Mouse (Mus musculus): ENCODE measurements around the gene Atp5g3. TPM values are rescaled to one million over a fixed set of nuclear protein-coding genes. Genes with fewer than 3 reads are reported as not detected.

Atp5g3 gene
- polyA plus RNA-seq, 1 experiment from 2014 or later = 3,111 TPM

- no peak overlapping the region for H3K27ac ChIP-seq (replicated peaks in 1 of 2; ENCODE audit: control insufficient read depth in 1 of 2, insufficient read depth in 1 of 2, low read depth in 2 of 2, low read length in 2 of 2)
- no peak overlapping the region for H3K9ac ChIP-seq (ENCODE audit: low read length)
- no peaks in the 10 kb centered on the region for H3K9me3 ChIP-seq (ENCODE audit: control insufficient read depth, low read length)
- H3K36me3 ChIP-seq (ENCODE audit: control insufficient read depth, insufficient read depth, low read length) = no peaks in the 10 kb centered on the region
- no peak overlapping the region for H3K4me3 ChIP-seq (ENCODE audit: control insufficient read depth in 1 of 2, insufficient read depth in 1 of 2, low read depth in 1 of 2, low read length in 2 of 2)
- 82% methylated on average over 7 of the region's 7 CpGs for WGBS
- H3K4me1 ChIP-seq (ENCODE audit: control insufficient read depth in 2 of 2, insufficient read depth in 2 of 2, low read length in 2 of 2) = no peaks in the 10 kb centered on the region
- no peak overlapping the region for H3K4me2 ChIP-seq (ENCODE audit: low read length)
- ATAC-seq (ENCODE audit: insufficient number of reproducible peaks, insufficient read depth, low FRiP score, low read depth) = no peak
- no peaks in the 10 kb centered on the region for H3K27me3 ChIP-seq (ENCODE audit: control insufficient read depth, insufficient read depth, low read length)
Observed at GRCm38 (mm10) chr2:73940471-73940870, 29.3 kb upstream of the Atp5g3 start.

GRCm38 (mm10) chr2:73938896-73939295 lies 27.8 kb upstream of the Atp5g3 start:
- WGBS = 79% methylated on average over 2 of the region's 2 CpGs
- H3K27me3 ChIP-seq (ENCODE audit: control insufficient read depth, insufficient read depth, low read length) = no peaks in the 10 kb centered on the region

GRCm38 (mm10) chr2:73932676-73933313 lies 21.7 kb upstream of the Atp5g3 start:
- Histone ChIP-seq H3K9me3 (ENCODE audit: control insufficient read depth, low read length) (no peaks in the 10 kb centered on the region), H3K27me3 (ENCODE audit: control insufficient read depth, insufficient read depth, low read length) (no peaks in the 10 kb centered on the region), H3K36me3 (ENCODE audit: control insufficient read depth, insufficient read depth, low read length) (no peaks in the 10 kb centered on the region), H3K27ac (replicated peaks in 1 of 2; ENCODE audit: control insufficient read depth in 1 of 2, insufficient read depth in 1 of 2, low read depth in 2 of 2, low read length in 2 of 2) (no peak overlapping the region), H3K4me1 (ENCODE audit: control insufficient read depth in 2 of 2, insufficient read depth in 2 of 2, low read length in 2 of 2) (no peaks in the 10 kb centered on the region), H3K4me3 (ENCODE audit: control insufficient read depth in 1 of 2, insufficient read depth in 1 of 2, low read depth in 1 of 2, low read length in 2 of 2) (no peak overlapping the region), H3K9ac (ENCODE audit: low read length) (no peak overlapping the region), H3K4me2 (ENCODE audit: low read length) (no peak overlapping the region)
- no peak for ATAC-seq (ENCODE audit: insufficient number of reproducible peaks, insufficient read depth, low FRiP score, low read depth)
- WGBS = 70% methylated on average over 8 of the region's 8 CpGs

More at GRCm38 (mm10) chr2:73938896-73939295, 27.8 kb upstream of the Atp5g3 start:
- H3K4me3 ChIP-seq (ENCODE audit: control insufficient read depth in 1 of 2, insufficient read depth in 1 of 2, low read depth in 1 of 2, low read length in 2 of 2) = no peak overlapping the region
- no peak overlapping the region for H3K9ac ChIP-seq (ENCODE audit: low read length)
- H3K27ac ChIP-seq (replicated peaks in 1 of 2; ENCODE audit: control insufficient read depth in 1 of 2, insufficient read depth in 1 of 2, low read depth in 2 of 2, low read length in 2 of 2) = no peak overlapping the region
- no peaks in the 10 kb centered on the region for H3K36me3 ChIP-seq (ENCODE audit: control insufficient read depth, insufficient read depth, low read length)
- H3K4me1 ChIP-seq (ENCODE audit: control insufficient read depth in 2 of 2, insufficient read depth in 2 of 2, low read length in 2 of 2) = no peaks in the 10 kb centered on the region
- no peak for ATAC-seq (ENCODE audit: insufficient number of reproducible peaks, insufficient read depth, low FRiP score, low read depth)
- H3K9me3 ChIP-seq (ENCODE audit: control insufficient read depth, low read length) = no peaks in the 10 kb centered on the region
- H3K4me2 ChIP-seq (ENCODE audit: low read length) = no peak overlapping the region

GRCm38 (mm10) chr2:73927711-73928110 lies 16.6 kb upstream of the Atp5g3 start:
- Histone ChIP-seq H3K9me3 (ENCODE audit: control insufficient read depth, low read length) (no peaks in the 10 kb centered on the region), H3K4me2 (ENCODE audit: low read length) (no peak overlapping the region), H3K4me3 (ENCODE audit: control insufficient read depth in 1 of 2, insufficient read depth in 1 of 2, low read depth in 1 of 2, low read length in 2 of 2) (no peak overlapping the region), H3K27ac (replicated peaks in 1 of 2; ENCODE audit: control insufficient read depth in 1 of 2, insufficient read depth in 1 of 2, low read depth in 2 of 2, low read length in 2 of 2) (no peak overlapping the region), H3K4me1 (ENCODE audit: control insufficient read depth in 2 of 2, insufficient read depth in 2 of 2, low read length in 2 of 2) (no peaks in the 10 kb centered on the region), H3K9ac (ENCODE audit: low read length) (no peak overlapping the region), H3K27me3 (ENCODE audit: control insufficient read depth, insufficient read depth, low read length) (no peaks in the 10 kb centered on the region), H3K36me3 (ENCODE audit: control insufficient read depth, insufficient read depth, low read length) (no peaks in the 10 kb centered on the region)
- ATAC-seq (ENCODE audit: insufficient number of reproducible peaks, insufficient read depth, low FRiP score, low read depth) = no peak

GRCm38 (mm10) chr2:73925539-73925938 lies 14.4 kb upstream of the Atp5g3 start:
- Histone ChIP-seq H3K27ac (replicated peaks in 1 of 2; ENCODE audit: control insufficient read depth in 1 of 2, insufficient read depth in 1 of 2, low read depth in 2 of 2, low read length in 2 of 2) (no peak overlapping the region), H3K4me1 (ENCODE audit: control insufficient read depth in 2 of 2, insufficient read depth in 2 of 2, low read length in 2 of 2) (no peaks in the 10 kb centered on the region), H3K9me3 (ENCODE audit: control insufficient read depth, low read length) (no peaks in the 10 kb centered on the region), H3K9ac (ENCODE audit: low read length) (no peak overlapping the region), H3K4me2 (ENCODE audit: low read length) (no peak overlapping the region), H3K36me3 (ENCODE audit: control insufficient read depth, insufficient read depth, low read length) (no peaks in the 10 kb centered on the region), H3K4me3 (ENCODE audit: control insufficient read depth in 1 of 2, insufficient read depth in 1 of 2, low read depth in 1 of 2, low read length in 2 of 2) (no peak overlapping the region), H3K27me3 (ENCODE audit: control insufficient read depth, insufficient read depth, low read length) (no peaks in the 10 kb centered on the region)
- ATAC-seq (ENCODE audit: insufficient number of reproducible peaks, insufficient read depth, low FRiP score, low read depth) = no peak
- 75% methylated on average over 3 of the region's 3 CpGs for WGBS

GRCm38 (mm10) chr2:73925089-73925488 lies 14.0 kb upstream of the Atp5g3 start:
- Histone ChIP-seq H3K9ac (ENCODE audit: low read length) (no peak overlapping the region), H3K36me3 (ENCODE audit: control insufficient read depth, insufficient read depth, low read length) (no peaks in the 10 kb centered on the region), H3K9me3 (ENCODE audit: control insufficient read depth, low read length) (no peaks in the 10 kb centered on the region), H3K4me3 (ENCODE audit: control insufficient read depth in 1 of 2, insufficient read depth in 1 of 2, low read depth in 1 of 2, low read length in 2 of 2) (no peak overlapping the region), H3K27me3 (ENCODE audit: control insufficient read depth, insufficient read depth, low read length) (no peaks in the 10 kb centered on the region), H3K27ac (replicated peaks in 1 of 2; ENCODE audit: control insufficient read depth in 1 of 2, insufficient read depth in 1 of 2, low read depth in 2 of 2, low read length in 2 of 2) (no peak overlapping the region), H3K4me2 (ENCODE audit: low read length) (no peak overlapping the region), H3K4me1 (ENCODE audit: control insufficient read depth in 2 of 2, insufficient read depth in 2 of 2, low read length in 2 of 2) (0 out of 4 replicates have a peak, but pooled peaks cover 0 to 2% of the 10 kb centered on the region in 2 experiments)
- no peak for ATAC-seq (ENCODE audit: insufficient number of reproducible peaks, insufficient read depth, low FRiP score, low read depth)
- WGBS = 17% methylated on average over 5 of the region's 5 CpGs

- no peak overlapping the region for H3K27ac ChIP-seq (replicated peaks in 1 of 2; ENCODE audit: control insufficient read depth in 1 of 2, insufficient read depth in 1 of 2, low read depth in 2 of 2, low read length in 2 of 2)
- H3K9ac ChIP-seq (ENCODE audit: low read length) = no peak overlapping the region
- no peak overlapping the region for H3K4me3 ChIP-seq (ENCODE audit: control insufficient read depth in 1 of 2, insufficient read depth in 1 of 2, low read depth in 1 of 2, low read length in 2 of 2)
- 71% methylated on average over 7 of the region's 7 CpGs for WGBS
- no peaks in the 10 kb centered on the region for H3K27me3 ChIP-seq (ENCODE audit: control insufficient read depth, insufficient read depth, low read length)
- H3K4me2 ChIP-seq (ENCODE audit: low read length) = no peak overlapping the region
- no peak for ATAC-seq (ENCODE audit: insufficient number of reproducible peaks, insufficient read depth, low FRiP score, low read depth)
- H3K36me3 ChIP-seq (ENCODE audit: control insufficient read depth, insufficient read depth, low read length) = no peaks in the 10 kb centered on the region
- 0 out of 4 replicates have a peak, but pooled peaks cover 0 to 2% of the 10 kb centered on the region in 2 experiments for H3K4me1 ChIP-seq (ENCODE audit: control insufficient read depth in 2 of 2, insufficient read depth in 2 of 2, low read length in 2 of 2)
- H3K9me3 ChIP-seq (ENCODE audit: control insufficient read depth, low read length) = no peaks in the 10 kb centered on the region
Observed at GRCm38 (mm10) chr2:73919642-73920041, 8.5 kb upstream of the Atp5g3 start.

GRCm38 (mm10) chr2:73912264-73912663 lies 1.1 kb upstream of the Atp5g3 start:
- peaks cover 29% of the 10 kb centered on the region for H3K36me3 ChIP-seq (ENCODE audit: control insufficient read depth, insufficient read depth, low read length)
- no peak overlapping the region for H3K4me3 ChIP-seq (ENCODE audit: control insufficient read depth in 1 of 2, insufficient read depth in 1 of 2, low read depth in 1 of 2, low read length in 2 of 2)
- peaks cover 0 to 10% of the 10 kb centered on the region in 2 experiments; a peak in 3 of 4 replicates for H3K4me1 ChIP-seq (ENCODE audit: control insufficient read depth in 2 of 2, insufficient read depth in 2 of 2, low read length in 2 of 2)
- no peaks in the 10 kb centered on the region for H3K27me3 ChIP-seq (ENCODE audit: control insufficient read depth, insufficient read depth, low read length)
- H3K9ac ChIP-seq (ENCODE audit: low read length) = no peak overlapping the region
- no peaks in the 10 kb centered on the region for H3K9me3 ChIP-seq (ENCODE audit: control insufficient read depth, low read length)
- H3K27ac ChIP-seq (replicated peaks in 1 of 2; ENCODE audit: control insufficient read depth in 1 of 2, insufficient read depth in 1 of 2, low read depth in 2 of 2, low read length in 2 of 2) = no peak overlapping the region
- ATAC-seq (ENCODE audit: insufficient number of reproducible peaks, insufficient read depth, low FRiP score, low read depth) = no peak
- no peak overlapping the region for H3K4me2 ChIP-seq (ENCODE audit: low read length)
- whole genome bisulfite sequencing = 64% methylated on average over 3 of the region's 3 CpGs

Data from heart, embryonic 14.5 days (tissue).